ENCODE assay signal across 10 mouse cellular contexts in the genomic region with DNA sequence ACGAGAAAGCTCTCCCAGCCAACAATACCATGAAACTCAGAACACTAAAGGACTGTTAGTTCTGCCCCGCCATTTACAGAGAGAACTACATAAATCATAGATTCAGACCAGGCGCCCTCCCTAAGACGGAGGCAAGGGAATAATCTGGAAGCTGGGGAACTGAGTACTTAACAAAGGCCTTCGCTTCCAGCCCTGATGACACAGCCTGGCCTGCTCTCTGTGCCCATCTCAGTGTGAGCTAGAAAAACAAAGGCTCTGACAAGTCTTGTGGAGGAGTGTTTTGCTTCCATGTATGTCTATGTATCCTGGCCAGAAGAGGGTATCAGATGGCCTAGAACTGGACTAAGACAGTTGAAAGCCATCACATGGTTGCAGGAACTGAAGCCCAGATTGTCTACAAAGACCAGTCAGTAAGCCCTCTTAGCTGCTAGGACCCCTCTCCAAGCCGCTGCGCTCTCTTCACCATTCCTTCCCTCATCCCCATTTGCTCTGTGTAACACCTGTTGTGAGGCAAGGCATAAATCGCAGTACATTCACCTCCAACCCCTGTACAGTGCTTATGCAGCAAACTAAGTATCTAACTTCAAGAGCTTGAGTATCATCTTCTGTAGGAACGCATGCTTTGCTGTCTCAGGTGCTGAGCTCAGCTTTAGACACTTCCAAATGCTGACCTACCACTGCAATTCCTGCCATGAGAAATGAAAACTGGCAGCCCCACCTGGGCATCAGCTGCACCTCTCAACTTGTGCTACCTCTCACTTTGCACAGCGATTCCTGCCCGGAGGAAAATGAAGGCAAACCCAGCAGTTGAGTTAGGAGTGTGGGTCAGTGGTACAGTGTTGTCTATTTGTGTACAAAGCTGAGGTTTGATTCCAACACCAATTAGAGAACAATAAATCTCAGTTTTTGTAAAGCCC. TPM values are rescaled to one million over a fixed set of nuclear protein-coding genes. Genes with fewer than 3 reads are reported as not detected.
DNase-seq lines count a peak whose midpoint lies in the region; ATAC-seq and TF ChIP-seq lines count a peak whose summit lies in the region.
"Had no signal": no experiment of that assay in that cellular context is flagged by ENCODE, and none has a peak within 500 bp of the region (broad histone marks: within the 10 kb centered on the region; RNA-seq: fewer than 3 reads in every experiment).

No protein-coding gene starts in this region.

- H3K4me3 ChIP-seq in kidney, adult 2 months (ENCODE audit: insufficient read depth, low read depth, low read length): no peak overlapping the region
- no peak overlapping the region for H3K4me3 ChIP-seq in forebrain, embryonic 13.5 days
- H3K4me3 ChIP-seq in hindbrain, postnatal 0 days (ENCODE audit: low read length): no peak overlapping the region
- H3K4me3 ChIP-seq in neural tube, embryonic 11.5 days (ENCODE audit: low read depth, low read length): no peak overlapping the region

- H3K9me3 ChIP-seq in forebrain, embryonic 13.5 days (replicated peaks): no peaks in the 10 kb centered on the region
- H3K9me3 ChIP-seq in hindbrain, postnatal 0 days (ENCODE audit: low read length): no peaks in the 10 kb centered on the region
- no peaks in the 10 kb centered on the region for H3K9me3 ChIP-seq in neural tube, embryonic 11.5 days (ENCODE audit: control insufficient read depth, low read length)

- ATAC-seq in forebrain, embryonic 13.5 days: no peak
- peak; percentile 39; the same call in 1 of the 2 replicates for ATAC-seq in hindbrain, postnatal 0 days
- peak; percentile 64; the same call in 1 of the 2 replicates for ATAC-seq in neural tube, embryonic 11.5 days (ENCODE audit: insufficient read depth, low FRiP score, low TSS enrichment)

- H3K27me3 ChIP-seq in kidney, adult 2 months (replicated peaks; ENCODE audit: control insufficient read depth, insufficient read depth, low read length): no peaks in the 10 kb centered on the region
- no peaks in the 10 kb centered on the region for H3K27me3 ChIP-seq in forebrain, embryonic 13.5 days
- no peaks in the 10 kb centered on the region for H3K27me3 ChIP-seq in hindbrain, postnatal 0 days (ENCODE audit: insufficient read depth, low read length)
- H3K27me3 ChIP-seq in neural tube, embryonic 11.5 days (ENCODE audit: control insufficient read depth, insufficient read depth, low read length): no peaks in the 10 kb centered on the region

- TF ChIP-seq POLR2A in kidney, adult 2 months (IDR thresholded peaks at IDR 0.05; ENCODE audit: low read depth, low read length): no peak

- no peak for TF ChIP-seq CTCF in kidney, adult 2 months (conservative IDR thresholded peaks at IDR 0.05; ENCODE audit: insufficient read depth, insufficient read length, low read depth, low read length)
- TF ChIP-seq CTCF in hindbrain, postnatal 0 days (IDR thresholded peaks at IDR 0.05; ENCODE audit: low read depth): no peak

- intact Hi-C loops in left cerebral cortex, postnatal 25 days (cut with DNase I): no loop called here

- H3K27ac ChIP-seq in kidney, adult 2 months (ENCODE audit: insufficient read depth, low read depth, low read length): peak overlapping the region; percentile 7; the same call in 1 of the 2 replicates
- peak overlapping the region; percentile 41 for H3K27ac ChIP-seq in forebrain, embryonic 13.5 days
- peak overlapping the region; percentile 62 for H3K27ac ChIP-seq in hindbrain, postnatal 0 days
- peak overlapping the region; percentile 72 for H3K27ac ChIP-seq in neural tube, embryonic 11.5 days (ENCODE audit: low read depth, low read length)

- H3K4me1 ChIP-seq in kidney, adult 2 months (ENCODE audit: control insufficient read depth, insufficient read depth, low read length): peaks cover 17% of the 10 kb centered on the region
- H3K4me1 ChIP-seq in forebrain, embryonic 13.5 days: peaks cover 25% of the 10 kb centered on the region
- H3K4me1 ChIP-seq in hindbrain, postnatal 0 days (ENCODE audit: insufficient read depth, low read length): no peaks in the 10 kb centered on the region
- peaks cover 7% of the 10 kb centered on the region; the same call in 1 of the 2 replicates for H3K4me1 ChIP-seq in neural tube, embryonic 11.5 days (ENCODE audit: control insufficient read depth, insufficient read depth, low read length)

- no peak for DNase-seq in kidney, adult 2 months
- DNase-seq in kidney, adult 11 months: no peak
- no peak for DNase-seq in hindbrain, postnatal 0 days (ENCODE audit: low spot score)
- peak; percentile 40 for DNase-seq in neural tube, embryonic 11.5 days (ENCODE audit: low spot score)
- no peak for DNase-seq in frontal cortex, postnatal 14 days (ENCODE audit: low spot score in 2 of 2)
- no peak for DNase-seq in layer of hippocampus, postnatal 14 days (ENCODE audit: low spot score in 2 of 2)
- DNase-seq in left cerebral cortex, postnatal 25 days (ENCODE audit: low spot score in 2 of 2): no peak
- DNase-seq: lung, postnatal 36 days; right cerebral cortex, postnatal 25 days had no signal

- peaks cover 2% of the 10 kb centered on the region; the same call in 1 of the 2 replicates for H3K36me3 ChIP-seq in kidney, adult 2 months (ENCODE audit: control insufficient read depth, insufficient read depth, low read length)
- H3K36me3 ChIP-seq in forebrain, embryonic 13.5 days (ENCODE audit: poor library complexity, severe bottlenecking): peaks cover 28% of the 10 kb centered on the region
- H3K36me3 ChIP-seq in hindbrain, postnatal 0 days (ENCODE audit: insufficient read depth, low read length): peaks cover 3% of the 10 kb centered on the region; the same call in 1 of the 2 replicates
- peaks cover 6% of the 10 kb centered on the region; the same call in 1 of the 2 replicates for H3K36me3 ChIP-seq in neural tube, embryonic 11.5 days (ENCODE audit: control insufficient read depth, insufficient read depth, low read length)

- no peak overlapping the region for H3K4me2 ChIP-seq in forebrain, embryonic 13.5 days
- H3K4me2 ChIP-seq in hindbrain, postnatal 0 days (ENCODE audit: low read depth, low read length): no peak overlapping the region
- no peak overlapping the region for H3K4me2 ChIP-seq in neural tube, embryonic 11.5 days (ENCODE audit: low read depth)

- WGBS in kidney, adult 2 months: 72% methylated on average over 11 of the region's 11 CpGs
- WGBS in forebrain, embryonic 13.5 days: 86% methylated on average over 11 of the region's 11 CpGs
- 73% methylated on average over 11 of the region's 11 CpGs for WGBS in hindbrain, postnatal 0 days
- WGBS in neural tube, embryonic 11.5 days: 74% methylated on average over 11 of the region's 11 CpGs

- H3K9ac ChIP-seq in forebrain, embryonic 13.5 days: no peak overlapping the region
- H3K9ac ChIP-seq in hindbrain, postnatal 0 days (replicated peaks; ENCODE audit: low read length): no peak overlapping the region
- H3K9ac ChIP-seq in neural tube, embryonic 11.5 days (ENCODE audit: low read length): no peak overlapping the region

RNA-seq across cellular contexts. Expression of gene Chd2, which starts 20.1 kb away (rescaled TPM):
- 33.9 and 36.9 TPM in 2 replicates for polyA plus RNA-seq in kidney, adult 2 months (2012; rRNA removed)
- polyA plus RNA-seq in forebrain, embryonic 13.5 days (2015; fragmentation: Nextera tagmentation; extraction: Ambion mirVana): 62.8 TPM in 2 replicates
- total RNA-seq in hindbrain, postnatal 0 days (2014; rRNA removed): 33.4 and 35.2 TPM in 2 replicates
- 36.1 and 40.7 TPM in 2 replicates for polyA plus RNA-seq in hindbrain, postnatal 0 days (2015; fragmentation: Nextera tagmentation; extraction: Ambion mirVana)
- polyA plus RNA-seq in neural tube, embryonic 11.5 days (2014; fragmentation: Nextera tagmentation; extraction: Ambion mirVana): 43.7 and 44.7 TPM in 2 replicates
- total RNA-seq in layer of hippocampus, postnatal 14 days (2021): 10 to 100 TPM; 47.2 to 49.8 TPM
- total RNA-seq in left cerebral cortex, postnatal 25 days (2021): 10 to 100 TPM; 45.7 to 57.4 TPM

Comparison
In these comparisons a context has a peak if more than half of its experiments do, and no peak if none do; other contexts are left out.
1. H3K27ac ChIP-seq: peak in every context shown above with its lines; median percentile 72 in neural tube, embryonic 11.5 days; 62 in hindbrain, postnatal 0 days; 41 in forebrain, embryonic 13.5 days; 7 in kidney, adult 2 months.